Mouse (Mus musculus): ENCODE data around the gene Dek.

The Dek gene

DNA sequence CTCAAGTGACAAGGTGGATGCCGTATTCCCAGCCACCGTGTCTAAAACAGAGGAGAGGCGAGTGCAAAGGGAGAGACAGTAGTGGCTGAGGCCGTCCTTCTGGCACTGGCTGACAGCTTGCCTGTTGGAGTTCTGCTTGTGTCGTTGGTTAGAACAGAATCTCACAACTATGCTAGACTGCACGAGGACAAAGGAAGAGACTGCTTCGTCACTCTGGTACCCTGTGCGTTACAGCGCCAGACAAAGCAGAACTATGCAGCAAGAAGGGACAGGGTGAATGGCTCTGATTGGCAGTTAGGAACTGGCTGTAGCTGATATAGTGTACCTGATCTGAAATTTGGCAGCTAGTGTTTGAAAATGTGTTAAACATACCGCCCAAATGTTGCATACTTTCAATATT lies 52.0 kb downstream of the Dek start:
- DNase-seq, result no peak

GRCm38 (mm10) chr13:47050009-47050408 lies 56.0 kb downstream of the Dek start:
- DNase-seq, result no peak

- peak; percentile 28 for DNase-seq
These were observed 58.0 kb downstream of the Dek start for GRCm38 (mm10) chr13:47047996-47048395.

- peak; percentile 13 for DNase-seq
These were observed 61.4 kb downstream of the Dek start, which contains the start of gene Tpmt for GRCm38 (mm10) chr13:47044617-47044947. Gene Tpmt, minus strand, starts transcription at chr13:47044737.

- peak; percentile 4 for DNase-seq
These were observed 62.0 kb downstream of the Dek start for GRCm38 (mm10) chr13:47043833-47044616.

DNA sequence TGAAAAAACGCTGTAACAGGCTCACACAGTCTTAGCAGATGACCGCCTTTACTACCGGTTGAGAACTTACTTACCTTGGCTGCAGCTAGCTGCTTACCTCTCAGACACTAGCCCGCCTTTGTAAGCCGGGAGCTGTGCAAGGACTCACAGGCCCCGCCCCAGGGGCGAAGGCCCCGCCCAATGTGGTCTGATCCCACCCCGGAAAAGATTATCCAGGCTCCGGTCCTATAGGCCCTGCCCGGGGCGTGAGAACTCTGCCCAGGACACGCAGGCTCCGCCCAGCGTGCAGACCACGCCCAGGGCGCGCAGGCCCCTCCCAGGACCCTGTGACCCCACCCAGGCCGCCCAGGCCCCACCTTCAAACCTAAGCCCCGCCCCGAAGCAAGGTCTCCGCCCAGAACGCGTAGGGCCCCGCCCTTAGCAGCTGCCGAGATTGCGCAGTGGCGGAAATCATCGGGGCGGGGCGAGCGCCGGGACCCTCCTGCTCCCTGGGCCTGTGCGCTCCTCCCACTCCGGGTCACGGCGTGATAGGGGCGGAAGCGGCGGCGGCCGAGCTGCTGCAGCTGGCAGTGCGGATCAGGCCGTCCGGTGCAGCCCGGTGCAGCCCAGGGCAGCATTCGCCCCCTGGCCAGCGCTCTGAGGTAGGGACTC lies 62.8 kb downstream of the Dek start, which contains the start of gene Kdm1b:
Gene Kdm1b (plus strand): TSS at position 470 of the 651 bp plus-strand sequence.
- peak; percentile 99 for DNase-seq

GRCm38 (mm10) chr13:47042024-47042633 lies 63.9 kb downstream of the Dek start:
- DNase-seq, result no peak

DNA sequence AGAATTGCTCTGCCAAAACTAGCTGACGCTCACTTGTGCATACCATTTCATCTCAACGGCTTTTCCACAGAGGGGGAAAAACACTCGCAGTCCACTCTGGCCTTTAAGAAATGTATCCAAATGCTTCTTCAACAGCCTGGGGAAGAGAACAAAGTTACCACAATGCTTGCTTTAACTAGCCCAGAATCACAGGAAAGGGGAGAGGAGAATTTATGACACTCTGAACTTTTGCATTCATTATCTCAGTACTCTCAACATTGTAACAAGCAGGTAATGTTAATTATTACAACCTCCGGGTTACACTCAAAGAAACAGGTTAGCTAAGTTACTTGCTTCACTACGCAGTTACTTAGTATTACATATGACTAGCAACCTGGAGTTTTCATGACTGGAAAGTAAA lies 65.9 kb downstream of the Dek start:
- no peak for DNase-seq

DNA sequence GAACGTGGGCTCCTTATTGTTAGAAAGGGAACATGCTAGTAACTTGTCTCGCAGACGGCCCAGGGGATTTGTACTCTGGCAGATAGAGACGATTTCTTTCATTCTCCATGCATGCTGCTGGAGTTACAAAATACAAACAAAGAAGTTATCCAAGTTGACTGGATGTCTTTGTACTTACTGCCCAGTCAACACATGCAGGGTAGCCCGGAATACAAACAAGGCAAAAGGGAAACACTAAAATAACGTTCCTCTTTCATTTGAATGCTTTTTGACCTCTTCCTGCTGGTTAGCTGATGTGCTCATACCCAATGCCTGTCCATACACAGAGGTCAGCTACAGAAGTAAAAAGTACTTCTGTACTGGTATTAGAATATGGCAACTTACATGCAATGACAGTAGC lies 68.1 kb downstream of the Dek start:
- no peak for DNase-seq
